Mouse (Mus musculus) stomach, embryonic 15.5 days (tissue): ENCODE measurements at regions not wholly inside any gene's neighbourhood (a gene's known extent, or its start where the extent isn't known, plus 50 kb on each side); places are given as distances from the start of the nearest gene placed in this dataset.

Experiments
- ATAC-seq: fragments of 200-750 bp; cut with Nextera tagmentation; 2 replicates; pipeline ENCODE4 v1.8.0; 2017; ENCODE audit warnings: low read depth, moderate number of reproducible peaks, moderate TSS enrichment; ENCODE audit not compliant: insufficient read depth, low FRiP score
- H3K27ac ChIP-seq: fragments of 300-500 bp; sonication (generic); 2 replicates; pipeline ENCODE4 v1.5.1; 2015; ENCODE audit warnings: mild to moderate bottlenecking, inconsistent platforms
- H3K27me3 ChIP-seq: fragments of 300-500 bp; sonication (generic); replicated peaks from 2 replicates; pipeline ENCODE4 v1.6.1; 2015; ENCODE audit warnings: inconsistent platforms
- H3K36me3 ChIP-seq: fragments of 300-500 bp; sonication (generic); 2 replicates; pipeline ENCODE4 v1.6.1; 2015; ENCODE audit warnings: inconsistent platforms
- H3K4me1 ChIP-seq: fragments of 300-500 bp; sonication (generic); 2 replicates; pipeline ENCODE4 v1.6.1; 2015; ENCODE audit warnings: inconsistent platforms
- H3K4me2 ChIP-seq: fragments of 300-500 bp; sonication (generic); 2 replicates; pipeline ENCODE4 v1.6.1; 2015; ENCODE audit warnings: mild to moderate bottlenecking, inconsistent platforms
- H3K4me3 ChIP-seq: fragments of 300-500 bp; sonication (generic); replicated peaks from 2 replicates; pipeline ENCODE4 v1.5.1; 2015; ENCODE audit warnings: inconsistent platforms
- H3K9ac ChIP-seq: fragments of 300-500 bp; sonication (generic); 2 replicates; pipeline ENCODE4 v1.6.1; 2015; ENCODE audit warnings: inconsistent platforms
- H3K9me3 ChIP-seq: fragments of 300-500 bp; sonication (generic); 2 replicates; pipeline ENCODE4 v1.6.1; 2016; ENCODE audit warnings: inconsistent platforms
- WGBS: fragments of 180-500 bp; shearing (Covaris S2); methylation state at CpG from one replicate; pipeline ENCODE4 v1.1.7; 2015; 5-methylcytosine and 5-hydroxymethylcytosine counted together

GRCm38 (mm10) chr16:30687682-30688081 is 88.2 kb downstream of the Fam43a start:
- H3K4me1 ChIP-seq = no peaks in the 10 kb centered on the region
- 72% methylated on average over 8 of the region's 8 CpGs for WGBS
- H3K4me3 ChIP-seq = no peak overlapping the region
- H3K36me3 ChIP-seq = no peaks in the 10 kb centered on the region
- H3K27ac ChIP-seq = no peak overlapping the region
- H3K27me3 ChIP-seq = no peaks in the 10 kb centered on the region
- no peak overlapping the region for H3K4me2 ChIP-seq
- no peak for ATAC-seq
- H3K9ac ChIP-seq = no peak overlapping the region
- H3K9me3 ChIP-seq = no peaks in the 10 kb centered on the region

DNA sequence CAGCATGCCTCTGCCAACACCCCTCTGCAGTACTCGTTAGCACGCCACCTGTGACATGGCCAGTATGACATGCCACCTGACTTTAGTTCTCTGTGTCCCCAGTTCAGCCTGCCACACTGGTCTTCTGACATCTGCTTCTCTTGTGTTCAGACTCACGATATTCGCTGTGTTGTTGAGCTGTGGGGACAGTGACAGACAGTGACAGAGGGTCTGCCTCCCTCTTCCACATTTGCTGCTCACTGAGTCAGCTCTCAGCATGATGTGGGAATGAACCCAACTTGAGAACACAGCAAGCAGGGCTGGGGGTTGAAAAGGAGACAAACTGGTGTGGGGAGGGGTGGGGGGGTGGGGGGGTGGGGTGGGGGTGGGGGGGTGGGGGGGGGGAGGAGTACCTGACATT is 91.0 kb downstream of the Fam43a start:
- no peak overlapping the region for H3K4me3 ChIP-seq
- ATAC-seq = no peak
- WGBS = 74% methylated on average over 4 of the region's 4 CpGs
- H3K4me1 ChIP-seq = no peaks in the 10 kb centered on the region
- H3K27ac ChIP-seq = no peak overlapping the region
- H3K36me3 ChIP-seq = no peaks in the 10 kb centered on the region
- H3K27me3 ChIP-seq = no peaks in the 10 kb centered on the region
- H3K9ac ChIP-seq = no peak overlapping the region
- H3K4me2 ChIP-seq = no peak overlapping the region
- H3K9me3 ChIP-seq = no peaks in the 10 kb centered on the region

- Histone ChIP-seq H3K4me3 (no peak overlapping the region), H3K36me3 (no peaks in the 10 kb centered on the region), H3K9me3 (no peaks in the 10 kb centered on the region), H3K4me1 (no peaks in the 10 kb centered on the region), H3K27me3 (no peaks in the 10 kb centered on the region), H3K4me2 (no peak overlapping the region), H3K9ac (no peak overlapping the region), H3K27ac (no peak overlapping the region)
- no peak for ATAC-seq
- WGBS = 78% methylated on average over 15 of the region's 15 CpGs
These were observed 92.4 kb downstream of the Fam43a start for GRCm38 (mm10) chr16:30691964-30692363.

- H3K4me2 ChIP-seq = no peak overlapping the region
- no peak overlapping the region for H3K27ac ChIP-seq
- no peak for ATAC-seq
- no peaks in the 10 kb centered on the region for H3K36me3 ChIP-seq
- 47% methylated on average over 5 of the region's 5 CpGs for WGBS
- no peak overlapping the region for H3K4me3 ChIP-seq
- H3K9me3 ChIP-seq = no peaks in the 10 kb centered on the region
- no peaks in the 10 kb centered on the region for H3K4me1 ChIP-seq
- no peaks in the 10 kb centered on the region for H3K27me3 ChIP-seq
- no peak overlapping the region for H3K9ac ChIP-seq
These were observed 93.1 kb downstream of the Fam43a start for GRCm38 (mm10) chr16:30692541-30693141.

DNA sequence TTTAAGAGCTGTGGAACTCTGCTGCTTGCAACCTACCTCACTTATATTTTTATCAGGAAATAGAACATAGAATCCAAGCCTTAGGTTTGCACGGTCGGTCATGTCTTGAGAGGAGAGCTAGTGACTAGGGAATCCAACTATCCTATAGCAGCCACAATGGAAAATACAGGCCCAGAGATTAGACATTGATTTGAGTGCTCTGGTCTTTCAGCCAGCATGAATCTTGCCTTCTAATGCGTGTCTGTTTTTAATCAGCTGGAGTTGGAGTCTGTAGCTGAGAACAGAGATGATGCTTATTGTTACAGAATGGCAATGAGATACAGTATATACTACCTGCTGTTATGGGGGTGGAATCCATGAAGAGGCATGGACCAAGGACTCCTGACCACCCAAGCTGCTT is 93.7 kb downstream of the Fam43a start:
- ATAC-seq = no peak
- Histone ChIP-seq H3K4me2 (no peak overlapping the region), H3K27me3 (no peaks in the 10 kb centered on the region), H3K27ac (no peak overlapping the region), H3K4me3 (no peak overlapping the region), H3K36me3 (no peaks in the 10 kb centered on the region), H3K9ac (no peak overlapping the region), H3K4me1 (no peaks in the 10 kb centered on the region), H3K9me3 (no peaks in the 10 kb centered on the region)
- 63% methylated on average over 3 of the region's 3 CpGs for WGBS

DNA sequence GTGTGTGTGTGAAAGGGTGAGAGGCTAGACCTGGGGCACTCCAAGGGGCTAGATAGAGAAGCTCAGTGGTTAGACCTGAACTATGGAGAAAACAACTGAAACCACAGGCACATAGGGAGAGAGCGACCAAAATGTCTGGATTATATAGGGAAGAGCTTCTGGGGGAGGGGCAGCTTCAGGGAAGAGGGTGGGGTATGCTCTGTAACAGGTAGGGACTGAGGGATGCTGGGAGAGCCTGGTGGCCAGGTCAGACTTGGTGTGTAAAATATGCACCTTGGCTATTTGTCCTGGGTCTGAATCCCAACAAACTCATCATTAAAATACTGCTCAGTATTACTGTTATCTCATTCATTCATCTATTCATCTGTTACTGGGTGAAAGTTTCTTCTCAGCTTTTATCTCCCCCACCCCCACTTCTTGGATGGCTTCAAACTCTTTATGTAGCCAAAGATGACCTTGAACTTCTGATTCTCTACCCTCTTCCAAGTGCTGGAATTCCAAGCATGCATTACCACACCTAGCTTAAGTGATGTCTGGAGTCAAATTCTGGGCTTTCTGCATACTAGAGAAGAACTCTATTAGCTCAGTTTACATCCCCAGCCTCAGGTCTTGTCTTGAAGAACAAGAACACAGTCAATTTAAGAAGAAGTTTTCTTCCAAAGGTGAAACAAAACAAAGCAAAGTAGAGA is 94.5 kb downstream of the Fam43a start:
- H3K9ac ChIP-seq = no peak overlapping the region
- no peak overlapping the region for H3K4me2 ChIP-seq
- no peak overlapping the region for H3K4me3 ChIP-seq
- no peak for ATAC-seq
- no peaks in the 10 kb centered on the region for H3K4me1 ChIP-seq
- 100% methylated on average over 1 of the region's 1 CpGs for WGBS
- H3K36me3 ChIP-seq = no peaks in the 10 kb centered on the region
- H3K27me3 ChIP-seq = no peaks in the 10 kb centered on the region
- no peak overlapping the region for H3K27ac ChIP-seq
- H3K9me3 ChIP-seq = no peaks in the 10 kb centered on the region

DNA sequence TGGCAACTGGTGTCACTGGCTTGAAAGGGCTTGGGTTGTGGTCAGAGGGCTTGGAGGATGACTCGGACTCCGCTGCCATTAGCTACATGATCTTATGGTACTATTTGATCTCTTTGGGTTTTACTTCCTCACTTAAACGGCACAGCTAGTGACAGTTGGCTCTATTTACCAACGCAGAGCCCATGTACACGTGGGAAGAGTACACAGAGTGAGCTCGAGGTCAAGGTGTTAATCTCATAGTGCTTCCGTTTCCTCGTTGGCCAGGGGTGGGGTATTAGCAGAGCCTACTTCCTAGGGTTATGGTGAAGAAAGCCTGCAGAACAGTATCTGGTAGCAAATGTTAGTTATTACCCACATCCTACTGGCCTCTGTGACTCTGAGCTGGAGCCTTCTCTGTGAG is 96.2 kb downstream of the Fam43a start:
- Histone ChIP-seq H3K9me3 (no peaks in the 10 kb centered on the region), H3K4me1 (no peaks in the 10 kb centered on the region), H3K9ac (no peak overlapping the region), H3K36me3 (no peaks in the 10 kb centered on the region), H3K4me3 (no peak overlapping the region), H3K4me2 (no peak overlapping the region), H3K27me3 (no peaks in the 10 kb centered on the region), H3K27ac (no peak overlapping the region)
- no peak for ATAC-seq
- WGBS = 61% methylated on average over 8 of the region's 8 CpGs

- no peaks in the 10 kb centered on the region for H3K9me3 ChIP-seq
- H3K36me3 ChIP-seq = no peaks in the 10 kb centered on the region
- H3K27me3 ChIP-seq = no peaks in the 10 kb centered on the region
- no peak for ATAC-seq
- H3K4me3 ChIP-seq = no peak overlapping the region
- no peak overlapping the region for H3K4me2 ChIP-seq
- H3K4me1 ChIP-seq = no peaks in the 10 kb centered on the region
- no peak overlapping the region for H3K27ac ChIP-seq
- 56% methylated on average over 4 of the region's 4 CpGs for WGBS
- no peak overlapping the region for H3K9ac ChIP-seq
These were observed 97.7 kb downstream of the Fam43a start for GRCm38 (mm10) chr16:30697209-30697608.

DNA sequence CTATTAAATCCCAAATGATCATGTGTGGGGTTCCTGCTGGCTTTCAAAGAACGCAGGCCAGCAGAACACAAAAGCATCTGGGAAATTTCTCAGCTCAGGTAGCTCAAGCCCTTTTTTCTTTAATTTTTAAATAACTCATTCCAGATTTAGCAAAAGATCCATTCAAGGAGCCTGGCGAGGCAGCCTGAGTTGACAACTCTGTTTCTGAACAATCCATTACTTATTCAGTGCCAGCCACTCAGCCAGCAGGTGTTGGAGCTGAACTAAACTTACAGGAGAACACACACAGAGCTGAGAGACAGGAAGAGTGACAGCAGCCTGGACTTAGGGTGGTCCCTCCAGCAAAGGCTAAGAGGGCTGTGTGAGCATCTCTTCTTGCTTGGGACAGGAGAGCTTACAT is 98.3 kb downstream of the Fam43a start:
- Histone ChIP-seq H3K9ac (no peak overlapping the region), H3K27me3 (no peaks in the 10 kb centered on the region), H3K27ac (no peak overlapping the region), H3K4me2 (no peak overlapping the region), H3K4me3 (no peak overlapping the region), H3K4me1 (no peaks in the 10 kb centered on the region), H3K36me3 (no peaks in the 10 kb centered on the region), H3K9me3 (no peaks in the 10 kb centered on the region)
- ATAC-seq = no peak
- WGBS = 56% methylated on average over 2 of the region's 2 CpGs

DNA sequence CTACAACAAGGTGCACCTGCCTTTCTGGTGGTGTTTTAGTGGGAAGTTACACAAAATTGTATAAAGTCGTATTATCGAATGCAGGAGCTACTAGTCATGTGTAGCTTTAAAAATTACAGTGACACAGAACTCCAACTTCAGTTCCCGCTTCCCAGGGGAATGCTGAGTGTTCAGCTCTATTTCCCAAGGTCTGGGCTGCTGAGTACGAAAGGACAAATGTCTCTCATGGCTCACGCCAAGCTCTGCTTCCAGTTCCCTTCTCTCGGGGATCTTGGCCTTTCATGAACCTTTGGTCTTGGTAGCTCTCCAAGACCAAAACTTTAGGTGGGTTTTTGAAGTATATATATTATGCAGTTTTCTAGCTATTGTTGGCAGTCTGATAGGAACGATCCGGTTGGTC is 104.3 kb downstream of the Fam43a start:
- no peak overlapping the region for H3K4me2 ChIP-seq
- no peak overlapping the region for H3K9ac ChIP-seq
- H3K9me3 ChIP-seq = no peaks in the 10 kb centered on the region
- no peak overlapping the region for H3K4me3 ChIP-seq
- 88% methylated on average over 8 of the region's 8 CpGs for WGBS
- no peak overlapping the region for H3K27ac ChIP-seq
- no peaks in the 10 kb centered on the region for H3K27me3 ChIP-seq
- no peaks in the 10 kb centered on the region for H3K4me1 ChIP-seq
- no peaks in the 10 kb centered on the region for H3K36me3 ChIP-seq
- ATAC-seq = no peak

DNA sequence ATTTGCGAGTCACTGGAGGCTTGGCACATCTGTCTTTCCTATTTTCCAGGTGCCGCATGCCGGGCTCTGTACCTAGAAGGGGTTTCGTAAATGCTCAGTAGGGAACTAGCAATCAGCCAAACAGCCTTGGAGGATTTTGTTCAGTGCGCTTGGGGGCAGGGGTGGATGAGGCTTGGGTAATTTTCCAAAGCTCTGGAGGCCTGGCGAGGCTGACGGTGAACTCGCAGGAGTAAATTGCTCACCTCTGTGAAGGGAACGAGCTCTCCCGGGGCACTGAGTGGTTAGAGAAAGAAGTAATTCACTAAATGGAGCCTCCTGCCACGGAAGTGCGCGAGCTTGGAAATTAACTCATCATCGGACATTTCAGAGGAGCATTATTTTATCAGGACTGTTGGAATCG is 110.0 kb downstream of the Fam43a start:
- 76% methylated on average over 15 of the region's 15 CpGs for WGBS
- no peak overlapping the region for H3K4me2 ChIP-seq
- H3K4me1 ChIP-seq = no peaks in the 10 kb centered on the region
- no peaks in the 10 kb centered on the region for H3K36me3 ChIP-seq
- H3K9me3 ChIP-seq = no peaks in the 10 kb centered on the region
- H3K4me3 ChIP-seq = no peak overlapping the region
- no peak overlapping the region for H3K27ac ChIP-seq
- no peak overlapping the region for H3K9ac ChIP-seq
- H3K27me3 ChIP-seq = no peaks in the 10 kb centered on the region
- no peak for ATAC-seq

GRCm38 (mm10) chr16:30709975-30710374 is 110.5 kb downstream of the Fam43a start:
- Histone ChIP-seq H3K9me3 (no peaks in the 10 kb centered on the region), H3K9ac (no peak overlapping the region), H3K27me3 (no peaks in the 10 kb centered on the region), H3K4me2 (no peak overlapping the region), H3K36me3 (no peaks in the 10 kb centered on the region), H3K4me3 (no peak overlapping the region), H3K27ac (no peak overlapping the region), H3K4me1 (no peaks in the 10 kb centered on the region)
- no peak for ATAC-seq
- 61% methylated on average over 2 of the region's 2 CpGs for WGBS

DNA sequence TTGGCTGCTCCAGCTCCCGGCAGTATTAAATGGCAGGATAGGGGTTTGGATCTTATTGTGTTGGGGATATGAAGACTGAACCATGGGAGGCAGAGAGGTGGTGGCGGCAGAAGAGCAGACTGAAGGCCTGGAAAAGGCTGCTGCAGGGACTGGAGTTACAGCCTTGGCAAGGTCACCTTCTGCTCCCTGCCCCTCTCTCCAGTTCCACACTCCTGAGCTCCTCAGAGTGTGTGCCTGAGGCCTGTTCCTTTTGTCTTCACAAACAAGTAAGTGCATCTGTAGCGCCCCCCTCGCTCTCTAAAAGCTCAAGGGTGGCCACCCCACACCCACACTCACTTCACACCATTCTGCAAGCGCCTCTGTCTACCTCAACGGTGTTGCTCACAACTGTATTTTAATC is 113.0 kb downstream of the Fam43a start:
- ATAC-seq = no peak
- no peak overlapping the region for H3K4me3 ChIP-seq
- 85% methylated on average over 6 of the region's 6 CpGs for WGBS

More for the DNA sequence above, 113.0 kb downstream of the Fam43a start:
- Histone ChIP-seq H3K36me3 (no peaks in the 10 kb centered on the region), H3K27ac (no peak overlapping the region), H3K4me2 (no peak overlapping the region), H3K27me3 (no peaks in the 10 kb centered on the region), H3K4me1 (no peaks in the 10 kb centered on the region), H3K9me3 (no peaks in the 10 kb centered on the region), H3K9ac (no peak overlapping the region)
